Comparison of ENCODE assay signal across 8 mouse cellular contexts in genomic region chr1:119919299-119919698, GRCm38 (mm10). TPM values are rescaled to one million over a fixed set of nuclear protein-coding genes. Genes with fewer than 3 reads are reported as not detected.
DNase-seq lines count a peak whose midpoint lies in the region; ATAC-seq and TF ChIP-seq lines count a peak whose summit lies in the region.

No protein-coding gene starts in this region.

- H3K27ac ChIP-seq in gastrocnemius, adult 2 months: no peak overlapping the region
- H3K27ac ChIP-seq in forebrain, embryonic 13.5 days: no peak overlapping the region

- H3K9ac ChIP-seq in forebrain, embryonic 13.5 days: no peak overlapping the region

- H3K36me3 ChIP-seq in forebrain, embryonic 13.5 days (ENCODE audit: poor library complexity, severe bottlenecking): no peaks in the 10 kb centered on the region

- no peaks in the 10 kb centered on the region for H3K27me3 ChIP-seq in forebrain, embryonic 13.5 days

- no peaks in the 10 kb centered on the region for H3K4me1 ChIP-seq in forebrain, embryonic 13.5 days

- DNase-seq in gastrocnemius, adult 2 months: no peak
- DNase-seq in gastrocnemius, adult 18-20 months (ENCODE audit: low spot score): no peak
- DNase-seq in urinary bladder, postnatal 14 days (ENCODE audit: low spot score): peak; percentile 22
- no peak for DNase-seq in urinary bladder, postnatal 4 days (ENCODE audit: low spot score in 2 of 2)
- DNase-seq in ovary, postnatal 14 days (ENCODE audit: low spot score): no peak
- no peak for DNase-seq in urinary bladder, adult 18-20 months (ENCODE audit: low spot score in 2 of 2)

- peak; percentile 53 to 66; a peak in 3 of 4 replicates for ATAC-seq in hematopoietic stem cell, adult 5-6 weeks (replicated peaks in 1 of 2; ENCODE audit: insufficient read depth in 1 of 2, low FRiP score in 2 of 2, low TSS enrichment in 1 of 2, low read depth in 1 of 2, poor library complexity in 2 of 2, severe bottlenecking in 2 of 2)
- no peak for ATAC-seq in forebrain, embryonic 13.5 days

- intact Hi-C loops in gastrocnemius, adult 2 months (cut with DNase I): no loop called here

- H3K4me2 ChIP-seq in forebrain, embryonic 13.5 days: no peak overlapping the region

- peak; percentile 51 for TF ChIP-seq CTCF in gastrocnemius, adult 2 months (IDR thresholded peaks at IDR 0.05)

- no peaks in the 10 kb centered on the region for H3K9me3 ChIP-seq in forebrain, embryonic 13.5 days (replicated peaks)

- no peak overlapping the region for H3K4me3 ChIP-seq in gastrocnemius, adult 2 months
- H3K4me3 ChIP-seq in forebrain, embryonic 13.5 days: no peak overlapping the region

- WGBS in forebrain, embryonic 13.5 days: 54% methylated on average over 4 of the region's 4 CpGs

RNA-seq across cellular contexts. Expression of gene Tmem177, which starts 6.3 kb away (rescaled TPM):
- 1 to 10 TPM; 6.1 to 7.8 TPM for total RNA-seq in gastrocnemius, adult 2 months (2021)
- total RNA-seq in gastrocnemius, adult 18-20 months (2021): 1 to 10 TPM; 6.9 to 7.1 TPM
- 5.2 and 6.1 TPM in 2 replicates for total RNA-seq in hematopoietic stem cell, adult 5-6 weeks (2017)
- 13.1 and 13.3 TPM in 2 replicates for polyA plus RNA-seq in forebrain, embryonic 13.5 days (2015; fragmentation: Nextera tagmentation; extraction: Ambion mirVana)
